In genomic region chr6:34416521-34416920, GRCm38 (mm10) we compare ENCODE assay signal across 18 mouse cellular contexts. TPM values are rescaled to one million over a fixed set of nuclear protein-coding genes. Genes with fewer than 3 reads are reported as not detected.
"Had no signal": no experiment of that assay in that cellular context is flagged by ENCODE, and none has a peak within 500 bp of the region (broad histone marks: within the 10 kb centered on the region; RNA-seq: fewer than 3 reads in every experiment).

No protein-coding gene starts in this region.

- DNase-seq: kidney, adult 18-20 months; kidney, adult 9 months; kidney, postnatal 14 days; kidney, postnatal 4 days; left cerebral cortex, postnatal 4 days; liver, postnatal 0 days; lung, embryonic 14.5 days; lung, postnatal 4 days; midbrain, embryonic 14.5 days; retina, postnatal 1 day; right cerebral cortex, postnatal 25 days; thymus, postnatal 25 days had no signal

RNA-seq across cellular contexts. Expression of gene Akr1b7, which starts 4.4 kb away (rescaled TPM):
- total RNA-seq: layer of hippocampus, adult 18-20 months; layer of hippocampus, postnatal 14 days; left cerebral cortex, postnatal 14 days; left cerebral cortex, postnatal 4 days; megakaryocyte progenitor cell, adult 5-6 weeks; megakaryocyte-erythroid progenitor cell, adult 5-6 weeks; midbrain, postnatal 0 days had no signal
